Mouse (Mus musculus) lung, embryonic 16.5 days (tissue): Measurements from ENCODE around the gene Trim47. TPM values are rescaled to one million over a fixed set of nuclear protein-coding genes. Genes with fewer than 3 reads are reported as not detected.

Source experiments
- ATAC-seq: fragments of 200-750 bp; cut with Nextera tagmentation; 2 replicates; pipeline ENCODE4 v1.8.0; 2017; ENCODE audit warnings: low read depth, mild to moderate bottlenecking, moderate library complexity
- H3K27ac ChIP-seq: fragments of 300-500 bp; sonication (generic); 2 replicates; pipeline ENCODE4 v1.5.1; 2014; ENCODE audit warnings: mild to moderate bottlenecking, control low read depth, low read length
- H3K27me3 ChIP-seq: fragments of 300-500 bp; sonication (generic); 2 replicates; pipeline ENCODE4 v1.6.1; 2014; ENCODE audit warnings: low read depth, low read length, mixed read lengths; ENCODE audit not compliant: control insufficient read depth, insufficient read depth
- H3K36me3 ChIP-seq: fragments of 300-500 bp; sonication (generic); 2 replicates; pipeline ENCODE4 v1.6.1; 2014; ENCODE audit warnings: low read length; ENCODE audit not compliant: control insufficient read depth, insufficient read depth
- H3K4me1 ChIP-seq: fragments of 300-500 bp; sonication (generic); replicated peaks from 2 replicates; pipeline ENCODE4 v1.6.1; 2014; ENCODE audit warnings: low read length, mixed read lengths; ENCODE audit not compliant: control insufficient read depth, insufficient read depth
- H3K4me2 ChIP-seq: fragments of 300-500 bp; sonication (generic); 2 replicates; pipeline ENCODE4 v1.6.1; 2014; ENCODE audit warnings: low read depth, low read length, control low read depth
- H3K4me3 ChIP-seq: fragments of 300-500 bp; sonication (generic); 2 replicates; pipeline ENCODE4 v1.5.1; 2014; ENCODE audit warnings: mild to moderate bottlenecking, low read length, control low read depth
- H3K9ac ChIP-seq: fragments of 300-500 bp; sonication (generic); 2 replicates; pipeline ENCODE4 v1.6.1; 2014; ENCODE audit warnings: low read length, control low read depth
- H3K9me3 ChIP-seq: fragments of 300-500 bp; sonication (generic); 2 replicates; pipeline ENCODE4 v1.6.1; 2016; ENCODE audit warnings: low read length; ENCODE audit not compliant: control insufficient read depth
- WGBS: fragments of 180-500 bp; shearing (Covaris S2); extraction: QIAGEN DNeasy Blood & Tissue Kit; methylation state at CpG from one replicate; pipeline ENCODE4 v1.1.7; 2014; 5-methylcytosine and 5-hydroxymethylcytosine counted together
- polyA plus RNA-seq: library from polyadenylated mRNA; unstranded; fragments of >200 nt; fragmentation: Nextera tagmentation; extraction: Ambion mirVana; gene quantifications from 2 replicates; pipeline ENCODE4 v1.2.1, GENCODE M21; 2015

Gene Trim47
- polyA plus RNA-seq, 1 experiment from 2014 or later, result 20.4 TPM

DNA sequence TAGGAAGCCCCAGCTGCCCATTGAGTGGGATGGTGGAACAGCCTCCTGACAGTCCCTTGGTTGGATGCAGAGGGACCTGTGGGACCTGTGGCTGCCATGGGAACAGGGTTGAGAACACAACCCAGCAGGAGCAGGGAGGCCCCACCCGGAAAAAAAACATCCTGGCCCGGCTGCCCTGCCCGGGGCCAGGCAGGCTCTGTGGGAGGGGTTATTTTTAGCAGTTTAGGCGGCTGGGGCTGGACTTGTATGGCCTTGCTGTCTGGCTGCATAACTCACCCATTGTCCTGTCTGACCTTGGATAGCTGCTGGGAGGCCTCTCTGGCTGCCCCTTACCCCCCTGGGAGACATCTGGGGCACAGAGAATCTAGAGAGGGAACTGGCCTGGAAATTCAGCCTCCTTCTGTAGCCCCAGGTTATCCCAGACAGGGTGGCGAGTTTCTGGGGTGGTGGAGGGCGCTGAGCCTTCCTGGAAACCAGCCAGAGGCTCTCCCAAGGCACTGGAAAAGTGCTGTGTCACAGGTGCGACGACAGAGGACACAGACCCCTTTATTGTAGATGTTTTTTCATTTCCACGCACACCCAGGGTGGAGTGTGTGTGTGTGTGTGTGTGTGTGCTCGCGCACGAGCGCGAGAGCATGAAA, 22.9 kb downstream of the Trim47 start:
- Histone ChIP-seq H3K9ac (peak overlapping the region; percentile 54), H3K4me2 (peak overlapping the region; percentile 12), H3K27me3 (peaks cover 22% of the 10 kb centered on the region), H3K4me3 (no peak overlapping the region), H3K9me3 (no peaks in the 10 kb centered on the region), H3K27ac (peak overlapping the region; percentile 88), H3K4me1 (peaks cover 76% of the 10 kb centered on the region), H3K36me3 (no peaks in the 10 kb centered on the region)
- WGBS, result 30% methylated on average over 14 of the region's 14 CpGs
- peak; percentile 67 for ATAC-seq

DNA sequence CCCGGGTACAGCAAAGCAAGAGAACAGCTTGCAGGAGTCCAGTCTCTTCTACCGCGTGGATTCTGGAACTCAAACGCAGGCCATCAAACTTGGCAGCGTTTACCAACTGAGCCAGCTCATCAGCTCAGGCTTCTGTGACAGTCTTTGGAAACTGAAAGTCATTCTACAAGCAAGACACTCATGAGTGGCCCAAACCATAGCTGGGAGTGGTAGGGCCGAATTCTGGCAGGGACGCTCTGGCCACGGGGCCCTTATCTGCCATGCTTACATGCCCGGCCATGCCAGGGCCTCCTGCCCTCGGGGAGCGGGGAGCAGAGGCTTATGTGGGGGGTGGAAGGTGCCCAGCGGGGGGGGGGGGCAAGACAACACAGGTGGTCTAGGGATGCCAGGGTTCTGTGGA, 23.4 kb downstream of the Trim47 start:
- H3K4me3 ChIP-seq, result no peak overlapping the region
- no peak overlapping the region for H3K4me2 ChIP-seq
- no peak for ATAC-seq
- 0 out of 2 replicates have a peak overlapping the region, but pooled peaks have one; percentile 33 for H3K9ac ChIP-seq
- WGBS, result 58% methylated on average over 11 of the region's 12 CpGs
- H3K4me1 ChIP-seq, result peaks cover 74% of the 10 kb centered on the region
- H3K36me3 ChIP-seq, result no peaks in the 10 kb centered on the region
- H3K27ac ChIP-seq, result peak overlapping the region; percentile 88
- H3K27me3 ChIP-seq, result peaks cover 17% of the 10 kb centered on the region
- H3K9me3 ChIP-seq, result no peaks in the 10 kb centered on the region

DNA sequence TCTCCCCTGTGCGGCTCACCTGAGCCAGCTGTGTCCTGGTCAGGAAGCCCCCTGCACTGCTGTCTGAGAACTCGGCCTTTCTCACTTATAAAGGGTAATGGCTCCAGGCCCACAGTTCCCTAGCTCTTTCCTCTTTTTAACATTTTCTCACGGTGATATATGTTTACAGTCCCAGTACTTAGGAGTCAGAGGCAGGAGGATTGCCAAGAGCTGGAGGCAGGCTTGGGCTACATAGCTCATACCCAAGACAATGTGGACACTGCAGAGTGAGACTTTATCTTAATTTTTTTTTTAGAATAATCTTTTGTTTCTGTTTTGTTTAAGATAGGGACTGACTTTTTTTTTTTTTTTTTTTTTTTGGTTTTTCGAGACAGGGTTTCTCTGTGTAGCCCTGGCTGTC, 24.5 kb downstream of the Trim47 start:
- 47% methylated on average over 3 of the region's 4 CpGs for WGBS
- Histone ChIP-seq H3K9ac (peak overlapping the region; percentile 50), H3K4me1 (peaks cover 63% of the 10 kb centered on the region), H3K27ac (peak overlapping the region; percentile 92), H3K27me3 (peaks cover 6% of the 10 kb centered on the region), H3K36me3 (no peaks in the 10 kb centered on the region), H3K9me3 (no peaks in the 10 kb centered on the region), H3K4me3 (no peak overlapping the region), H3K4me2 (peak overlapping the region; percentile 7; the same call in 1 of the 2 replicates)
- no peak for ATAC-seq

DNA sequence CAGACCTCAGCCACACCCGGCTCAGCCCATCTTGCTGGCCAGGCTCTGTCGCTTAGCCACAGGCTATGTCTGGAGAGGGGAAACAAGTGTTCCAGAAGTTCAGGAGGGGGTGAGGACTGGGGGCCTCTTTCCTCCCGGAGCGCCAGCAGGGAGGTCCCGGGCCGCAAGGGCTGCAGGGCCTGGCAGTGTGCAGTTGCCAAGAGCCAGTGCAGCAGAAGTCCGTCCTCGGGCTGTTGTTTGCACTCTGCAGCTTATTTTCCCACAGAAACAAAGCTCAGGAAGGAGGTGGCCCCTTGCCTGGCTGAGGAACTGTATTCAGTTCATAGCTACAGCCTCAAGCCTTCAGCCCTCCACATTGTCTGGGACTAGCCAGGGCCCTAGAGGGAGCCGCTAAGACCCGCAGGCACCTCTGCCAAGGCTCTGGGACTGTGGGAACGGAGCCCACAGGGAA, 25.1 kb downstream of the Trim47 start:
- Histone ChIP-seq H3K4me2 (peak overlapping the region; percentile 7; the same call in 1 of the 2 replicates), H3K4me3 (no peak overlapping the region), H3K9me3 (no peaks in the 10 kb centered on the region), H3K36me3 (no peaks in the 10 kb centered on the region), H3K4me1 (peaks cover 58% of the 10 kb centered on the region), H3K27me3 (peaks cover under 1% of the 10 kb centered on the region; the same call in 1 of the 2 replicates), H3K27ac (peak overlapping the region; percentile 92), H3K9ac (peak overlapping the region; percentile 50)
- ATAC-seq, result peak; percentile 69
- 10% methylated on average over 11 of the region's 11 CpGs for WGBS

DNA sequence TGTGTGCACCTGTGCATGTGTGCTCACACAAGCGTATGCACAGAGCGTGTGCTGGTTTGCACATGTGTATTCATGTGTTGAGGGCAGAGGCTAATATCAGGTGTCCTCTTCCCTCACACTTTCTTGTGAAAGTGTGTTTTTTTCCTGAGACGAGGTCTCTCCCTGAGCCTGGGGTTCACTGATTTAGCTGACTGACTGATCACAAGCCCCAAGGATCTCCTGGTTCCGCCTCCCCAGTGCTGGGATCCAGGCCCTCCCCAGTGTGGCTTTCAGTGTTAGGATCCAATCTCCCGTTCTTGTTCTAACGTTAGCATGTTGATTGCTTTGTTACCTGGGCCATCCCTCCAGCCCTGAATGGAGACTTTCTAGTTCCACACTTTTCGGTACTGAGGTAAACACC, 26.2 kb downstream of the Trim47 start:
- no peaks in the 10 kb centered on the region for H3K27me3 ChIP-seq
- no peak overlapping the region for H3K4me3 ChIP-seq
- peak overlapping the region; percentile 28; the same call in 1 of the 2 replicates for H3K27ac ChIP-seq
- 85% methylated on average over 7 of the region's 7 CpGs for WGBS
- H3K4me1 ChIP-seq, result peaks cover 47% of the 10 kb centered on the region
- no peak for ATAC-seq
- H3K9me3 ChIP-seq, result peaks cover 4% of the 10 kb centered on the region
- no peaks in the 10 kb centered on the region for H3K36me3 ChIP-seq
- no peak overlapping the region for H3K4me2 ChIP-seq
- H3K9ac ChIP-seq, result no peak overlapping the region

DNA sequence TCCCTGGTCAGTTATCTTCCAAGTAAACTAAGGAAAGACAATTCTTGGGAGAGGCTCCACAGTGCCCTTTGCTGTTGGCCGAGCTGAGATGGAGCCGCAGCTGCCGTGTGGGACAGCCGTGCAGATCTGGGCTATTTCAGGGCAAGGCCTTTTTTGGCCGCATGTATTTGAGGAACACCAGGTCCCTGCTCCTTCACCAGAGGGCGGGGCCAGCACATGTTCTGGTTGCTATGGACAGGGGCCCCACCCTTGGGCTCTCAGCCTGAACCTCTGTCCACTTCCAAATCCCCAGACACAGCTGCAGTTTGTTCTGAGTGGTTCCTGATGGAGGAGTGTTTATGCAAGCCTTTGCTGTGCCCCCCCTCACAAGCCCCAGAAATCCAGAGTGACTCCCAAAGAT, 26.6 kb downstream of the Trim47 start:
- Histone ChIP-seq H3K9ac (no peak overlapping the region; the same call in 1 of the 2 replicates), H3K27me3 (no peaks in the 10 kb centered on the region), H3K4me1 (peaks cover 47% of the 10 kb centered on the region), H3K4me2 (no peak overlapping the region), H3K27ac (no peak overlapping the region), H3K36me3 (no peaks in the 10 kb centered on the region), H3K9me3 (peaks cover 4% of the 10 kb centered on the region), H3K4me3 (no peak overlapping the region)
- 63% methylated on average over 6 of the region's 6 CpGs for WGBS
- peak; percentile 24; the same call in 1 of the 2 replicates for ATAC-seq

DNA sequence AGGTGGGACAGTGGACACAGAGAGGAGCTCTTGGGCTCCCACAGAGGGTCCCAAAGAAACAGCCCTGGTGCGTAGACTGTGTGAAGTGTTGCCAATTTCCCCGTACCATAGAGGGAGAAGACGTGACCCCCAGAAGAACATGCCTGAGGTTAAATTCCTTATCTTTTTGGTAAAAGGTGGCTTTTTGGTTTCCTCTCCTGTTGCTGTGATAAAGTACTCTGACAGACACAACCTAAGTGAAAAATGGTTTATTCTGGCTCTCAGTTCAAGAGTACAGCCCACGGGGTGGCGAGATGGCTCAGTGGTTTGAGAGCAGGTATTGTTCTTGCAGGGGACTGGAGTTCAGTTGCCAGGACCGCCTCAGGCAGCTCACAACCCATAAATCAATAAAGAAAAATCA, 27.5 kb downstream of the Trim47 start:
- Histone ChIP-seq H3K4me2 (no peak overlapping the region), H3K9ac (no peak overlapping the region), H3K9me3 (peaks cover 4% of the 10 kb centered on the region), H3K27me3 (no peaks in the 10 kb centered on the region), H3K27ac (peak overlapping the region; percentile 36; the same call in 1 of the 2 replicates), H3K4me3 (no peak overlapping the region), H3K36me3 (no peaks in the 10 kb centered on the region), H3K4me1 (peaks cover 44% of the 10 kb centered on the region)
- ATAC-seq, result no peak
- 73% methylated on average over 6 of the region's 6 CpGs for WGBS

DNA sequence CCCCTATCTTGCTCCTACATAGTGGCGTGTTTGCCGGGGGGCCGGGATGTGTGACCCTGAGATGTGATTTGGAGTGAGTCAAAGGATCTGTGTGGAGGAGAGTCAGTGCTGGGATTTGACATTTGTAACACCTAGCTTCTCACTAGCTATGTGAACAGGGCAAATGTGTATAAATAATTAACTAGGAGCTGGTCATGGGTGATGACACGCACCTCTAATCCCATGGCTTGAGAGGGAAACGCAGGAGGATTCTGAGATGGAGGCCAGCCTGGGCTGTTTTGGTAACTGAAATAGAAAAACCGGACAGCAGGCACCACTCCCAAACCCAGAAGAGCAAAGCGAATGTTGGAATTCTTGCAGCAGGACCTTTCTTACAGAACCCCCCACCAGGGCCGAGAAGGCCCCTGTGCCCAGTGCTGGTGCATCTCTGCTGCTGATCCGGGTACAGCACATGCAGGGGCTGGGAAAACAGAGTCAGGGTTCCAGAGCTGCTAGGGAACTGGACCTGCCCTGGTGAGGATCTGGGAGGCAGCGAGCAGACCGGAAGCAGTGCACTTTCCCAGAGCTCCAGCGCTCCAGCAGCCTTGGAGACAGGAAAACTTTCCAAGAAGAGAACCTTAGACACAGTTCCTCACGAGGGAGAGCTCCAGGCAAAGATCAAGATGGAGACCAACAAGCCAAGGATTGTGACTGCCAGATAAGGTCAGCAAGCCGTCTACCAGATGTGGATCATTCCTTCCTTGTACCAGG, 28.1 kb downstream of the Trim47 start:
- peak overlapping the region; percentile 35 for H3K9ac ChIP-seq
- H3K9me3 ChIP-seq, result peaks cover 4% of the 10 kb centered on the region
- H3K27me3 ChIP-seq, result no peaks in the 10 kb centered on the region
- H3K36me3 ChIP-seq, result no peaks in the 10 kb centered on the region
- no peak overlapping the region for H3K4me2 ChIP-seq
- ATAC-seq, result no peak
- 56% methylated on average over 14 of the region's 14 CpGs for WGBS
- no peak overlapping the region for H3K4me3 ChIP-seq
- peak overlapping the region; percentile 36; the same call in 1 of the 2 replicates for H3K27ac ChIP-seq
- H3K4me1 ChIP-seq, result peaks cover 41% of the 10 kb centered on the region
